Mouse (Mus musculus) neutrophil, adult 83 days (primary cell): ENCODE measurements around the gene Oxsm. TPM values are rescaled to one million over a fixed set of nuclear protein-coding genes. Genes with fewer than 3 reads are reported as not detected.

Source experiments
- total RNA-seq, 2 experiments: library from RNA; stranded (reverse); gene quantifications; one replicate each; pipeline ENCODE4 v1.2.4; 2023

Oxsm gene
- 10 to 100 TPM; 11.3 to 13.9 TPM for total RNA-seq

GRCm38 (mm10) chr14:16249171-16249874 is at the start of gene Oxsm, which contains the start of gene Ngly1:
Gene Oxsm (minus strand): TSS chr14:16249808.
Gene Ngly1 (plus strand): TSS chr14:16249280.

Other genes starting within 250 kb of the Oxsm start
- 10 to 100 TPM; 42.5 to 43.1 TPM for gene Ngly1, start 528 bp downstream of the Oxsm start, total RNA-seq
- 10 to 100 TPM; 67.5 to 85.2 TPM for gene Top2b, start 115.4 kb upstream of the Oxsm start, total RNA-seq